Mouse (Mus musculus) spleen, adult 2 months (tissue): ENCODE results near the gene Zfp335. TPM values are rescaled to one million over a fixed set of nuclear protein-coding genes. Genes with fewer than 3 reads are reported as not detected.

Experiments used
- DNase-seq, 2 experiments: peaks; one replicate each; pipeline versions ENCODE4 v3.0.0 to v3.0.0-alpha.2; 2012 to 2021; ENCODE audit warnings: low spot score in 2 of 2, low read depth in 1 of 2
- H3K27ac ChIP-seq: fragments of 200-500 bp; 2 replicates; pipeline ENCODE4 v1.5.1; 2012; ENCODE audit warnings: low read length, inconsistent platforms; ENCODE audit not compliant: insufficient read depth
- H3K27me3 ChIP-seq: fragments of 200-500 bp; 2 replicates; pipeline ENCODE4 v1.6.1; 2012; ENCODE audit warnings: mild to moderate bottlenecking, moderate library complexity, low read length, inconsistent platforms; ENCODE audit not compliant: control insufficient read depth, insufficient read depth
- H3K36me3 ChIP-seq: fragments of 200-500 bp; 2 replicates; pipeline ENCODE4 v1.6.1; 2012; ENCODE audit warnings: mild to moderate bottlenecking, low read length, inconsistent platforms; ENCODE audit not compliant: control insufficient read depth, insufficient read depth
- H3K4me1 ChIP-seq: fragments of 200-500 bp; 2 replicates; pipeline ENCODE4 v1.6.1; 2011; ENCODE audit warnings: inconsistent platforms; ENCODE audit not compliant: control insufficient read depth, insufficient read depth, insufficient read length
- H3K4me3 ChIP-seq: fragments of 200-500 bp; 2 replicates; pipeline ENCODE4 v1.5.1; 2011; ENCODE audit warnings: mild to moderate bottlenecking, inconsistent platforms; ENCODE audit not compliant: insufficient read depth, insufficient read length; ENCODE audit errors: extremely low read depth
- CTCF ChIP-seq: fragments of 200-500 bp; IDR thresholded peaks from 2 replicates; pipeline ENCODE4 v1.5.1; 2011; ENCODE audit warnings: mild to moderate bottlenecking, inconsistent platforms; ENCODE audit not compliant: insufficient read depth, insufficient read length, insufficient replicate concordance; ENCODE audit errors: extremely low read depth
- POLR2A ChIP-seq: fragments of 200-500 bp; IDR thresholded peaks from 2 replicates; pipeline ENCODE4 v1.6.1; 2011; ENCODE audit warnings: low read depth, low read length, inconsistent platforms
- WGBS: fragments of 180-500 bp; shearing (Covaris S2); methylation state at CpG from one replicate; pipeline ENCODE4 v1.1.7; 2018; 5-methylcytosine and 5-hydroxymethylcytosine counted together
- polyA plus RNA-seq: library from polyadenylated mRNA; depleted of rRNA; stranded (reverse); fragments of >200 nt; gene quantifications from 2 replicates; pipeline ENCODE4 v1.2.3, GENCODE M21; 2012

The Zfp335 gene
- polyA plus RNA-seq, 1 experiment, result 37.8 TPM

- H3K4me1 ChIP-seq, result no peaks in the 10 kb centered on the region
- DNase-seq, result peak; percentile 45 to 88
- TF ChIP-seq CTCF (peak; percentile 90; the same call in 1 of the 2 replicates), POLR2A (no peak)
- no peaks in the 10 kb centered on the region for H3K36me3 ChIP-seq
- 47% methylated on average over 11 of the region's 11 CpGs for WGBS
- no peak overlapping the region for H3K4me3 ChIP-seq
- H3K27me3 ChIP-seq, result no peaks in the 10 kb centered on the region
- H3K27ac ChIP-seq, result no peak overlapping the region
Measured at GRCm38 (mm10) chr2:164924100-164924857, 12.7 kb upstream of the Zfp335 start.

GRCm38 (mm10) chr2:164923291-164923690, 11.7 kb upstream of the Zfp335 start:
- H3K27me3 ChIP-seq, result no peaks in the 10 kb centered on the region
- H3K36me3 ChIP-seq, result no peaks in the 10 kb centered on the region
- no peaks in the 10 kb centered on the region; the same call in 1 of the 2 replicates for H3K4me1 ChIP-seq
- DNase-seq, result no peak
- no peak overlapping the region for H3K4me3 ChIP-seq
- no peak overlapping the region for H3K27ac ChIP-seq
- WGBS, result 87% methylated on average over 4 of the region's 4 CpGs
- TF ChIP-seq POLR2A (no peak), CTCF (no peak)

GRCm38 (mm10) chr2:164921984-164922383, 10.4 kb upstream of the Zfp335 start:
- WGBS, result 75% methylated on average over 7 of the region's 7 CpGs
- DNase-seq, result no peak
- no peak overlapping the region for H3K4me3 ChIP-seq
- H3K27me3 ChIP-seq, result no peaks in the 10 kb centered on the region
- H3K27ac ChIP-seq, result no peak overlapping the region
- TF ChIP-seq POLR2A (no peak), CTCF (no peak)
- H3K36me3 ChIP-seq, result no peaks in the 10 kb centered on the region
- H3K4me1 ChIP-seq, result peaks cover 4% of the 10 kb centered on the region; the same call in 1 of the 2 replicates

- peak in 1 of 2 experiments; percentile 44 for DNase-seq
- WGBS, result 79% methylated on average over 5 of the region's 5 CpGs
- H3K4me1 ChIP-seq, result peaks cover 12% of the 10 kb centered on the region; the same call in 1 of the 2 replicates
- H3K36me3 ChIP-seq, result no peaks in the 10 kb centered on the region
- no peak overlapping the region for H3K27ac ChIP-seq
- no peak overlapping the region for H3K4me3 ChIP-seq
- no peaks in the 10 kb centered on the region for H3K27me3 ChIP-seq
- peak; percentile 48; the same call in 1 of the 2 replicates for TF ChIP-seq CTCF
- no peak for TF ChIP-seq POLR2A
Measured at GRCm38 (mm10) chr2:164918325-164918724, 6.8 kb upstream of the Zfp335 start.

GRCm38 (mm10) chr2:164917371-164917770, 5.8 kb upstream of the Zfp335 start:
- Histone ChIP-seq H3K4me3 (no peak overlapping the region), H3K27me3 (no peaks in the 10 kb centered on the region), H3K4me1 (peaks cover 18% of the 10 kb centered on the region; the same call in 1 of the 2 replicates), H3K27ac (no peak overlapping the region), H3K36me3 (no peaks in the 10 kb centered on the region)
- TF ChIP-seq CTCF, result no peak
- no peak for TF ChIP-seq POLR2A
- 63% methylated on average over 10 of the region's 10 CpGs for WGBS
- no peak for DNase-seq

- no peak overlapping the region for H3K4me3 ChIP-seq
- no peaks in the 10 kb centered on the region for H3K36me3 ChIP-seq
- H3K4me1 ChIP-seq, result peaks cover 21% of the 10 kb centered on the region; the same call in 1 of the 2 replicates
- 30% methylated on average over 5 of the region's 5 CpGs for WGBS
- H3K27ac ChIP-seq, result no peak overlapping the region
- H3K27me3 ChIP-seq, result no peaks in the 10 kb centered on the region
- no peak for DNase-seq
- TF ChIP-seq CTCF, result no peak
- no peak for TF ChIP-seq POLR2A
Measured at GRCm38 (mm10) chr2:164916820-164917219, 5.3 kb upstream of the Zfp335 start.

GRCm38 (mm10) chr2:164913428-164913786, 1.9 kb upstream of the Zfp335 start:
- peak; percentile 73 to 87 for DNase-seq
- Histone ChIP-seq H3K4me3 (no peak overlapping the region; the same call in 1 of the 2 replicates), H3K27me3 (no peaks in the 10 kb centered on the region), H3K4me1 (peaks cover 29% of the 10 kb centered on the region; the same call in 1 of the 2 replicates), H3K27ac (peak overlapping the region; percentile 91), H3K36me3 (peaks cover 5% of the 10 kb centered on the region)
- TF ChIP-seq CTCF (no peak), POLR2A (peak; percentile 20; the same call in 1 of the 2 replicates)
- WGBS, result 28% methylated on average over 2 of the region's 2 CpGs
